Mouse (Mus musculus) spleen, postnatal 4 days (tissue): ENCODE measurements around the gene Tmem270.
"Not testable (repeated sequence)": the region's sequence is repeated elsewhere in the genome, so short reads cannot be mapped to it uniquely, and the experiment has no call there.

Source experiments
- DNase-seq, 2 experiments: peaks; one replicate each; pipeline ENCODE4 v3.0.0; 2022; ENCODE audit warnings: low spot score in 2 of 2

The Tmem270 gene

GRCm38 (mm10) chr5:134906633-134907032 is at the start of gene Tmem270:
TSS of gene Tmem270 (minus strand) at chr5:134906733.
- no peak for DNase-seq

GRCm38 (mm10) chr5:134955491-134955890 is 49.0 kb upstream of the Tmem270 start:
- DNase-seq: no peak

GRCm38 (mm10) chr5:134951053-134951884 is 44.7 kb upstream of the Tmem270 start:
- DNase-seq: no peak

GRCm38 (mm10) chr5:134948085-134948439 is 41.5 kb upstream of the Tmem270 start:
- DNase-seq: no peak

DNA sequence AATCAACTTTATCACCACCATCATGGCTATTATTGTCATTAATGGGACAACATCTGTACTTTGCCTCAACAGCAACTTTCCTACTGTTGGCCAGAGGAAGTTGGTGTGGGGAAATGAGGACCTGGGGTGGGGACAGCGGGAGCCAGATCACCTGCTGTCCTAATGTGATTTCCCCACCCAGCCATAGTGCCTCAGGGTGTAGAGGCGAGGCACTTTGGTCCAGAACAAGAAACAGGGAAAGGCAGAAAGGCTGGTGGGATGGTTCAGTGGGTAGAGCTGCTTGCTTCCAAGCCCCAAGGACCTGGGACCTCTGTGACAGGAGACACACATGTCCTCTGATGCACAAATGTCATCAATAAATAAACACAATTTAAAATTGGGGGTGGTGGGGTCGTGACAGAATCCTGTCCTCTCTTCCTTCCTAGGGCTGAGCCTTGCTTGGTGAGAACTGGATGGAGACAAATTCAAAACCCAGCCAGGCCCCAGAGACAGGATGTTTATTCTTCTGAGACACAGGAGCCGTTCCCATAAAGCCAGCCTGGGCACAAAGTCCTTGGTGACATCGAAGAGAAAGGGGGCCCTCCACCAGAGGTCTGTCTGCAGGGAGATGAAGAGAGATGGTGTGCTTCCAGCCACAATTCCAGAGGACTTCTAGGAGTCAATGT is 41.0 kb upstream of the Tmem270 start:
- no peak for DNase-seq

GRCm38 (mm10) chr5:134946857-134947255 is 40.3 kb upstream of the Tmem270 start, which contains the start of gene Cldn4:
TSS of gene Cldn4 (minus strand) at chr5:134946934.
- no peak for DNase-seq

- DNase-seq: no peak
These were observed 39.7 kb upstream of the Tmem270 start for GRCm38 (mm10) chr5:134946063-134946856.

- DNase-seq: no peak
These were observed 38.9 kb upstream of the Tmem270 start for GRCm38 (mm10) chr5:134945266-134945959.

DNA sequence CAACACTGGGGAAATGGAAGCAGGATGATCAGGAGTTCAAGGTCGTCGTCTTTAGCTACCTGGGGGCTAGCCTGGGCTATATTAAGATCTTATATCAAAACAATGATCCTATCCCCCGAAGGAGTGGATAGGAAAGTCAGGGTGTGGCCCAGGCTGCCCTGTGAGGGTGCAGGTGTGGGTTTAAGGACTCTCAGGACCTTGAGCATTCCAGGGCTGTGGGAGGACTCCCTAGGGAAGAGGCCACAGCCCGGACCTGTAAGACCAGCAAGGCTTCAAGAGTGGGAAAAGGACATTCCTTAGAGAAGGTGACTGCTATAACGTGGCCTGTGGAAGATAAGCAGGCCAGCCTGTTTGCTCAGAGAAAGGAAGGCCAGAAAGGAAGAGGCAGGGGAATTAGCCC is 37.6 kb upstream of the Tmem270 start:
- no peak for DNase-seq

DNA sequence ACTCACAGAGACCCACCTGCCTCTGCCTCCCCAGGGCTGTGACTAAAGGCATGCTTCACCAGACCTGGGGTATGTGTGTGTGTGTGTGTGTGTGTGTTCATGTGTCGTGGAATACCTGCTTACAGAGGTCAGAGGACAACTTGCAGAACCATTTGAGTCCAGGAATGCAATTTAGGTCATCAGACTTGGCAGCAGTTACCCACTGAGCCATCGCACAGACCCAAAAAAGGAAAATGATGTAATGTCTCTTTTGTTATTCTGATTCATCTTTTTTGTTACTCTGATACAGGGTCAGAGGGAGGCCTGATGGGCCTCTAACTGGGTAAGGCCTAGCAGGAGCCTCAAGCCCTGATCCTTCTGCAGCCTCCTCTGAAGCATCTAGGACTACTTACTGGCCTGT is 36.2 kb upstream of the Tmem270 start:
- no peak for DNase-seq

GRCm38 (mm10) chr5:134941472-134942209 is 35.1 kb upstream of the Tmem270 start:
- DNase-seq: no peak

DNA sequence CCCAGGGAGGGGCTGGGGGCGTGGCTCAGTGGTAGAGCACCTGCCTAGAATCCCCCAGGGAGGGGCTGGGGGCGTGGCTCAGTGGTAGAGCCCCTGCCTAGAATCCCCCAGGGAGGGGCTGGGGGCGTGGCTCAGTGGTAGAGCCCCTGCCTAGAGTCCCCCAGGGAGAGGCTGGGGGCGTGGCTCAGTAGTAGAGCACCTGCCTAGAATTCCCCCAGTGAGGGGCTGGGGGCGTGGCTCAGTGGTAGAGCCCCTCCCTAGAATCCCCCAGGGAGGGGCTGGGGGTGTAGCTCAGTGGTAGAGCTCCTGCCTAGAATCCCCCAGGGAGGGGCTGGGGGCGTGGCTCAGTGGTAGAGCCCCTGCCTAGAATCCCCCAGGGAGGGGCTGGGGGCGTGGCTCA is 33.0 kb upstream of the Tmem270 start:
- DNase-seq: not testable (repeated sequence)

DNA sequence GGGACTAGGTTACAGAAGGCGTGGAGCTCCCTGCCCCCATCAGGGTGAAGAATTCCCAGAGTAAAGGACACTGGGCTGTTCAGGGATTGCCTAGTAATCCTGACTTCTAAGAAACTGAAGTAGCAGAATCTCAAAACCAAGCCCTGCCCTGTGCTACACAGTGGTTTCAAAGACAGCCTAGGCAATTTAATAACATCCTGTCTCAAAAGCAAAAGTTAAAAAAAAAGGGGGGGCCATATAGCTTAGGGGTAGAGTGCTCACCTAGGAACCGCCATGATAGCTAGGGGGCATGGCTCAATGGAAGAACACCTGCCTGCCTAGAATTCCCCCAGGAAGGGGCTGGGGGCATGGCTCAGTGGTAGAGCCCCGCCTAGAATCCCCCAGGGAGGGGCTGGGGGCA is 32.5 kb upstream of the Tmem270 start:
- DNase-seq: no peak

- DNase-seq: no peak
These were observed 30.2 kb upstream of the Tmem270 start for GRCm38 (mm10) chr5:134936626-134937185.

DNA sequence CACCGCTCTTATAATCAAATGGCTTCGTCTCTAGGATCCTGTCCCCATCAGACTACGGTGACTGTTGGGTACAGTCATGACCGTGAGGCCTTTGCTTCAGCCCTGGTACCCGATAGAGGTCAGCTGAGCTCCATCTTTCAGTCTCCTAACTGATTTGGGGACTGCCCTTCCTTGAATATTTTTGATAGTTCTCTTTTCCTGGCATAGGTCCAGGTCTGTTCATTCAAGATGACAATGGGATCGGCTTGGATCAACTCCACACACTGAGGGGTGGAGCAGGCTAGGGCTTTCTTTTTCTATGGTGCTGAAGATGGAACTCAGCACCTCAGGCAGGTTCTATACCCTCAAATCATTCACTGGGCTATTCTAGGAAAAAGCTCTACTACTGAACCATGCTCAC is 29.5 kb upstream of the Tmem270 start:
- DNase-seq: no peak

GRCm38 (mm10) chr5:134934666-134935065 is 28.1 kb upstream of the Tmem270 start:
- DNase-seq: no peak

GRCm38 (mm10) chr5:134933686-134934085 is 27.2 kb upstream of the Tmem270 start:
- DNase-seq: not testable (repeated sequence)

DNA sequence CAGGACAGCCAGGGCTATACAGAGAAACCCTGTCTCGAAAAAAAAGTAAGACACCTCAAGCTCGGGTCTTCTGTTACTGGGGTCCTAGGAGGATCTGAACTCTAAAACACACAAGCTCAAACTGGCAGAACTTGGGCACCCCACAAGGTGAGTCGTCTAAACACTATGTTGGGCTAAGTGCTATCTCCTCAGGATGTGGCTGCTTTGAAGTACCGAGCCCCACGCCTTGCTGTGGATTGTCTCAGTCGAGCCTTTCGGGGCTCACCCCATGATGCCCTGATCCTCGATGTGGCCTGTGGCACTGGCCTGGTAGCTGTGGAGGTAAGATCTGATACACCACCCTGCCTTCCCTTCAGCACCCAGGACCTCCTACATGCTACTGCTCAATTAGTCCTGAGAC is 26.7 kb upstream of the Tmem270 start:
- DNase-seq: no peak

- peak; percentile 72 to 87 for DNase-seq
These were observed 26.4 kb upstream of the Tmem270 start for GRCm38 (mm10) chr5:134932903-134933276.

DNA sequence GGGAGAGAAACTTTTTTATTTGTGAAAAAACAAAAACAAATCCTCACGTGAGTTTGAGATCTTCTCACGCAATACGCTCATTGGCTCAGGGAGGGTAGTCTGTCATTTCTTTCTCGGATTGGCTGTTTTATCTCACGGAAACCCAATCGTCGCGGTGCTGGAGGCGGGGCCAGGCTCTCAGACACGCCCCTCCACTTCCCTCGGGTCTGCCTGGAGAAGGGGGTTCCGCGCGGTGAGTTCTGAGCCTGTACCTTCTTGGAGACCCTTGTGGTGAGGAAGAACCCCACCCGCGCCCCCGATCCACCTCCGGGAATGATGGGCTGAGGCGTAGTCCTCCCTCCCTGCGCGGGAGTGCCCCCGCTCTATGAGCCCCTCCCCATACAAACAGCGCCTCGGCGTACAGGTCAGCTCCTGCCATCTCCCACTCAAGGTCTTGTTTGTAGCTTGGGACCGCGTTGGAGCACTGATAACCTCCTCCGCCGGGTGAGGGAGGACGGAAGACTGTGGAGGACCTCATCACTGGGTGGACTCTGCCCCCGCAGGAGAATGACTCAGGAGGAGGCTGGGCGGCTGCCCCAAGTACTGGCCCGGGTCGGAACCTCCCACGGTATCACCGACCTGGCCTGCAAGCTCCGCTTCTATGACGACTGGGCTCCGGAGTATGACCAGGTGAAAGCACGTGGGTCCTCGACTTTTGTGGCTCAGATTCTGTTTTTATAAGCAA is 25.8 kb upstream of the Tmem270 start, which contains the start of gene Mettl27:
TSS of gene Mettl27 (plus strand) at position 190 of the 724 bp plus-strand sequence.
- DNase-seq: peak; percentile 91 to 93
